Mouse (Mus musculus) cerebellum, postnatal 4 days (tissue): ENCODE measurements at regions not wholly inside any gene's neighbourhood (a gene's known extent, or its start where the extent isn't known, plus 50 kb on each side); places are given as distances from the start of the nearest gene placed in this dataset.
A peak's percentile ranks its signal among the peaks of the same experiment; 100 is the strongest.

Experiments used
- DNase-seq, 2 experiments: peaks; one replicate each; pipeline ENCODE4 v3.0.0; 2022; ENCODE audit warnings: low spot score in 2 of 2, mixed read lengths in 1 of 2

DNA sequence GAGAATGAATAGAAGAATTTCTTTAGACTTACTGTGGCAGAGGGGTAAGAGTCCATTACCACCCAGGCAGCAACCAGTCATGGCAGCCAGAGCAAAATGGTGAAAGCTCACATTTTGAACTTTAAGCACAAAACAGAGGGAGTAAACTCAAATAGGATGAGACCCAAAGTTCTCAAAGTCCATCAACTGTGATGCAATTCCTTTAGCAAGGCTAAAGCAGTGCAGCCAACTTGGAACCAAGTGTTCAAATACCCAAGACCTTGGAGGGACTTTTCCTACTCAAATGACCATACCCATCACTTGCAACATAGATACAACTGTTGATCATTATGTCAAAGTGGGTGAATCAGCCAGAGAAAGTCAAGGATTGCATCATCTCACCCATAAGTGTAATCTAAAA, 380.1 kb downstream of the Hace1 start:
- no peak for DNase-seq

DNA sequence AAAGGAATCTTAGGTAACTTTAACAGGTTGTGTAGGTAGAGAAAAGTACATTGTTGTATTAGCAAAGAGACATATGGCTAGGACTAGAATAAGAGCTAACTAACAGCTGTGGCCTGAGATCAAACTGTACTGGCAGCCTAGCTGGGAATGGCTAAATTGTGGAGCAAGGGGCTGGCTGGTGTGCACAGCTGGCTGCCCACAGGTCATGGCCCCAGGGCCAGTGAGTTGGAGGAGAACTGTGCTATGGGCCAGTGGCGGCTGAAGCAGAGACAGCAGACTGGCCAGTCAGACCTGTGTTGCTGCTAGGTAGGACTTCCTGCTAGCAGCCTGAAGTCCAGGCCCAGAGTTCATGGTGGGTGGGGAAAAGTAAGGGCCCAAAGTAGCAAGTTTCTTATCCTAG, 394.6 kb downstream of the Hace1 start:
- no peak for DNase-seq

DNA sequence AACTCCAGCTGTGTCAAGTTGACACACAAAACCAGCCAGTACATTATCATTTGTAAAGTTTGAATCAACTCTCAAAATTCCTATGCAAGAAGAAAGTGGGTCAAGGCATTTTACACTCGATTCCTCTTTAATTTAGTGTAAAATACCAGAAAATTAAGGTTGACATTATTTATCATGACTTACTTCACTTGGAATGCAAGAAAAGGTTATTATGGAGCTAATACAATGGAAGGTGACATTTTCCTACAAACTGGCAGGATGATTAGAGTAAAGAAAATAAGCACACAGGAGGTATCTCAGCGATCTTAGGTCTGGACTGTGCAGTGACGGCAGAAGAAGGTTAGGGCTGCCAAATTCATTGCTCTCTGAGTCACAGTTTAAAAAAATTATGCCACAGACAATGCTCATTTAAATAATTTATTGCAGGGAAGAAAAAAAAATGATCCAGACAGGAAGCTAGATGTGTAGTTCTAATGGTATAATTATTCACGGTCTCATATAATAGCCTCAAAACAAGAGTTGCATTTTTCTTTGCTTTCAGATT, 405.2 kb downstream of the Hace1 start:
- no peak for DNase-seq

DNA sequence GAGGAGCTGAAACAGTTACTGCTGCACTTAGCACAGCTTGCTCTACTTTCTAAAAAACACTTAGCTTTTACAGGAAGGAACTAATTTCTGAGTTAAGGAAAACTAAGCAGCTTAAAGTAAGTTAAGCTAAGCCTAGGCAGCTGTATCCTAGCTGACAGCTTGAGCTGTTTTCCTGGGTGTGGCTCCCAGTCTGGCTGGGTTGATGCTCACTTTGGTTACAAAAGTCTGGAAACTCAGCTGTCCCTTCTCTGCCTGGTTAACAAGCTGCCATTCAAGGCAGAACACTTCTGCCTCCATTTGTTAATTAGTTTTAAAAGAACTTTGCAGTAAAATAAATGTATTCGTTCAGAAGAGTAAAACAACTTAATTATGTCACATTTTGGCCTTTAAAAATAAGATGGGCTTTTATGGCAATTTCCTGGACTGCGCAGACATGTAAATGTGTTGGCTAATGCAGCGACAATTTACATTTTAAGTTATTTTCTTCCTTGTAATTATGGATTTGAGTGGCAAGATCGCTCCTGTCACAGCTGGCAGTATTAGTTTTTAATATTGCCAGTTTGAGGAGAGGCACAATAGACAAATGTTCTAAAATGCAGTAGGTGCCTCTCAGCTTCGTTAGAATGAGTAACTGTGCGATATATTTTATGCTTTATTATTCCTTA, 406.2 kb downstream of the Hace1 start:
- no peak for DNase-seq

DNA sequence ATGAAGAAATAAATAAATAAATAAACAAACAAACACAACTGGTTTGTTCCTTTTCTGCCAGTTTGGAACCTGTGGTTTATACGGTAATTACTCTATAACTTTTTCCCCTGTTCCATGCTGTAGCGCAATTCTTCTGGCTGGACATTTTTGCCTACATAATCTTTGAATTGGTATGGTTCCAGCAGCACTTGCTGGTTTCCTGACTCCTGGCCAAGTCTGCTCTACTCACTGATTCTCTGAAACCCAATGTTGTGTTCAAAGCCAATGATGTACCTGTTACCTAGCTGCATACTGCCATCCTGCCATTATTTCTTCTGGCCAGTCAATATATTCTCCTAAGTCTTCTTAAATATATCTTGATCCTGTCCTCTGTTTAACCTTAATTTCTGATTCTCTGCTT, 408.7 kb downstream of the Hace1 start:
- DNase-seq = peak in 1 of 2 experiments; percentile 4

DNA sequence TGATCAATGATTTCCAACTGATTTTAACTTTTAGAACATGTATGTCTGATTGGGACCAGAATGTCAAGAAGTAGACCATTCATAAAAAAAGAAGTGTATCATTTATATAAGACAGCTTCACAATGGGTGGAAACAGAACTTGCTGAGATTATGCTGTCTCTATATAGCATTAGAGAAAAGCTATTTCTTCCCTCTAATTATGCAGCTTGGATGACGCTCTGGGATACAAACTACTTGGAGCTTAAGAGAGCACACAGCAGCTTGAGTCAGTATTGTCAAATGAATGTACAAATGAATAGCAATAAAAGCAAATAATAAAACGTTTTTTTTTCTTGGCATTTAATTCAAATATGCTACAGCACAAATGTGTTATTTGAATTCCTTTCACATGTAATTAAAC, 428.7 kb downstream of the Hace1 start:
- DNase-seq = no peak

DNA sequence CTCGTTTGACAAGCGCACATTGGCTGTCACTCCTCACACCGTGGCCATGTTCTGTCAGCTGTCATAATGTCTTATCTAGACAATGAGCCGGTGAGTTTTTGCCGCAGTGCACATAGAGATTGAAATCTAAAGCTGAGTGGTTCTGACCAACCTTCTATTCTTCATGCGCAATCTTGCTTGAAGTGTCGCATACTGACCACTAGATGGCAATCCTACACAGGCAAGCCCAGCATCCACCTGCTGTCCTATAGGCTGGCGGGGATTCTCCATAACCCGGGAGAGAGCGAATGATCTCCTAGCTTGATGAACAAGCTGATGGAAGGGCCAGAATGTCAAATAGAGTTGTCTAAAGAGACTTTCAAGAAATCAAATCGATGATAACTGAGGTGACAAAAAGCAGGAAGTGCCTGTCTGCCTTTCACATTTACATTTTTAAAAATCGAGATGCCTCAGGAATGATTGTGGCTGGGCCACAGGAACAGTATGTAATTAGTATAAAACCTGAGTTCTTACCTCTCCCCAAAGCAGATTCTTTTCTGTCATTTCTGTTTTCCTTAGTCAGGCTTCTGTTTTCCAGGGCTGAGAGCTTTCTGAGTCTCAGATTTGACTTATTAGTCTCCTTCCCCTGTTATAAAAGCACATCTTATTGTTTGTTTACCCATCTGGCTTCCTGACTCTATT, 434.4 kb downstream of the Hace1 start:
- DNase-seq = peak; percentile 24 to 60

DNA sequence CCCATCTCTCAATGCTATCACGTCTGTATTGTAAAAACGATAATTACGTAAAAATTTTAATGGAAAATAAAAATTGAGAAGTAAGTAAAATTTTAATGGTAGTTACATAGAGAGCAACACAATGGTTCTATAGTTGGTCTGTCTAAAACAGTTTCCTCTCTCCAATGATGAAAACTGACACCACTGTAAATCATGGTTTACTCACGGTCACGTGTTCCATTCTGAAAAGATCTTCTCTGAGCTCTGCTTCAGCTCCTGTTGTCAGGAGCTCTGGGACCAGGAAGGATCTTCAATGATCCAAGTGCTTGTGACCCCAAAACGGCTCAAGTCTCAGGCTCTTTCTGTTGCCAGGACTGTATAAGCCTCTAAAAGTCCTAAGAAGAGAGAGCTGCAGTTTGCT, 435.0 kb downstream of the Hace1 start:
- DNase-seq = no peak

DNA sequence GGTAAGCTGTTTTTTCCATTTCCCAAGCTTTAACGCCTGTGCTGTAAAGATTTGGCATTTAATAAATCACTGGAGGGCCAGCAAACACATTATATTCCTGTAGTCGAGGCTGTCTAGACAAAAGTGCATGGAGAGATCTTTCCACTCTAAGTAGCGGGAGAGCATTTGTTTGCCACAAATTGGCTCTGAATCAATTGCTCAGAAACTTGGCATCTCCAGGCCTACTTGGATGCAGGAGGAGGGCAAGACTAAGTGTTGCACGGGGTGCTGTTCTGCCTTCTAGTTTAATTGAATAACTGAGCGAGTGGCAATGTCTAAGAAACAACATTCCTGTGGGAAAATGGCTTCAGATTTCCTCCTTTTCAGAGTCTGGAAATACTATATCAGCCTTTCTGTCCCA, 438.7 kb downstream of the Hace1 start:
- peak in 1 of 2 experiments; percentile 33 for DNase-seq

DNA sequence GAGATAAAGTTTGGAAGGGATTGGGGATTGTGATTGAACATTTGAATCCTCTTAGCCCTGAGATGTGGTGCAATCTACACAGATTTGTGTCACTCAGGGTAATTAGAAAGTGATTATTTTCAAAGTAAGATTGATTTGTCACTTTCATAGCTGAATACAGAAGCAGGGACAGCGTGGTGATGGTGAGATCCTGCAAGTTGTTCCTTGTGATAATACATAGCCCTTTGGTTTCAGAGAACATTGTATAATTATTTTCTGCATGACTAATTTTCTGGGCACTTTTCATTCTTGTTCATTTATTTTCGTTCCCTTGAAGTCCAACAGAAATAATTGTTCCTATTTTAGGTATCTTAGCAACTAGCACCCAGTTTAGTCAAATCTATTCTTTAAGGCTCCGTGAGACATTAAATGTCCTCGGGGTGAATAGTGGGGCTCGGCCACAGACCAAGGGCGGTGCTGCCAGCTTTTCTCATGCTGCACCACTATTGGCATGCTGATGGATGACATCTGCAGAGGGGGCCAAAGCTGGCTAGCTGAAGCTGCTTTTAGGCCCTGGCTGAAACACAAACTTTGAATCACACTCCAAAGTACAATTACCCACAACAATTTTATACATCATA, 468.0 kb downstream of the Hace1 start:
- DNase-seq = peak in 1 of 2 experiments; percentile 19

DNA sequence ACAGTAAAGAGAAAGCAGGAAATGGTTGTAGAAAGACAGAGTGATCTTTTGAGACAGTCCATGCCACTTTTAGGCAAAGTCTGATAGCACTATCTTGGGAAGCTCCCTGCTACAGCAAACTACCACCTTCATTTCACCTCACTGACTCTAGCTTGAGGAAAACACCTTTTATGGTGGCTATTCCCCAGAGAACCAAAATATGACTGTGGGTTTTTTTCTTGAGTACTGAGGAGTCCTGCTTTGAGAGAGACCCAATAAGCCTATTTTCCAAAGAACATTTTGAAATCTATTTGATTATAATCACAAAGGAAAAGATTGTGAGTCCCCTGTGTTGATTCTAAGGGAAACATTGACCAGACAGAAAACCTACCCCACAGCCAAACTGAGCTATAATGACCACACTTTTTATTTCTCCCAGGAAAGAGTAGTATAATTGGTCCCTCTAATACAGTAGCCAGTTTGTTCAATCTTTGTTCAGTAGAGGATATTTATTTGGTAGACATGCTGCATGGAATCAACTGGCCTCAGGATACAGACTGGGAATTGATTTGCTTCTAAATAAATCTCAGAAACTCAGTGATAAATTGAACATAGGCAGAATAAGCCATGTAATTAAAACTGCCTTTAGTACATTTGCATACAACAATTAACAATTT, 468.6 kb downstream of the Hace1 start:
- DNase-seq = no peak

DNA sequence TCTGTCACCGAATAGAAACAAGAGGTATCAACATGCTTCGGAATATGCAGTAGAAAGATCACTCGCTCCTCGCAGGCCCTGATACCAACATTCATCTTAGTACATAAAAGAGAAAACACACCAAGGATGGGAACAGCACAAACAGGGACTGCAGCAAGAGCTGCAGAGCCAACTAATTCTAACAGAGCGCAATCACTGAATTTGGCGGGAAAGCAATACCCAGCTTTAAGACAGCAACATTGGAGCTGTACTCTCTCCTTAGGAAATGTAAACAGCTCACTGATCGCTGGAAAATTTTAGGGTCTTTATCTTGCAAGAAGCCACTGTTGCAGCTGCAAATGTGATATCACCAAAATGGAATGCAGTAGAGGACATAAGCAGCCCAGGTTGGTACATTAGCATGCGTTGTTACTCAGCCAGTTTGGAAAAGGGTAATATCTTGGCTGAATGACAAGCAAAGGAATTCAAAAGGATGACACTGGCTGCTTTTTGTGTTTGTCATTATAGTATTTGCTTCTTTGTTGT, 469.3 kb downstream of the Hace1 start:
- DNase-seq = no peak

DNA sequence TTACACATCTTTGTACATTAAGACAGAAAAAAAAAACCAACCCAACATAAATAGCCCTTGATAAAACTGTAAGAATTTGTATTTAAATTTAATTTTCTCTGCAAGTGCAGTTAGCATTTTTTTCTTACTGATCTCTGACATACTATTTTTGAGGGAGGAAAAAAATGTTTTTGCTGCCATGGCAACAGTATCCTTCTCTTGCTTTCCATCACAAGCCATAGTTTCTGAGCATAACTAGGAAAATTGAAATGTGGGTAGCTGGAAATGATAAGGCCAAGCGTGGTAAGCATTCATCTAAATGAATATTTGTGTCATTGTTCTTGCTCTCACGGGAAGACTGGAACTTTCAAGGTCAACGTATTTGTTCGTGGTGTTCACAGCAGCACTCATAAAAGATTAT, 470.0 kb downstream of the Hace1 start:
- DNase-seq = no peak

DNA sequence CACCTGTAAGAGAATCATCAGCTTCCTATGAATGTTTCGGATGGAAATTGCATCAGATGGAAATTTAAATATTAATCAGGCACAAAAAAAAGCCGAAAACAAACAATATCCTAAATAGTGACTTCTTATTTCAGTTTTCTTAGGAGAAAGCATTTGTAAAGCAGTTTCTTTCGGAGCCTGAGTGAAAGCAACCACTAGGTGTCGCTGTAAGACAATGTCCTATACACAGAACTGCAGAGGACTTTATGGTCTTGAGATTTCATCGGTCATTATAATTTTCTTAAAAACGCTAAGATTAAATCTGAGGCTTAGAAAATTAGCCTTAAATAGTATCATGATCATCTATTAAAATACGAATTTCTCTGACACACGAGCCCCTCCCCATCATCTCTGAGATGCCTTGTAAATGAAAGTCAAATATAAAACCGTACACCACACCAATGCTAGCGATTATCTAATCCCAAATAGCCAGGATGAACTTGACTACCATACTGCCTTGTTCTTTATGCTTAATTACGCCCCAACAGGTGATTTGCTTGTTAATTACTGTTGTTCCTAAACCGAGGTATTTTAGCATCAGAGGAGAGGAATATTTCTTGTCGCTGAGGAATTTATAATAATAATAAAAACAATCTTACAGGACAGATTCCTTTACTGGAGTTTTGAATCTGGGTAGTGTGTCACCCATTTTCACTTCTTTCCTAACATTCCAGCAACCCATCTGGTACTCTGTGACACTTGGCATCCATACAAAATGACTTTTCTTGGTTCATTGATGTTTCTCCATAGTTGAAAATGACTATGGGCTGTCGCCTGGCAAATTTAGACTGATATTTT, 480.0 kb downstream of the Hace1 start:
- DNase-seq = peak; percentile 33 to 73

DNA sequence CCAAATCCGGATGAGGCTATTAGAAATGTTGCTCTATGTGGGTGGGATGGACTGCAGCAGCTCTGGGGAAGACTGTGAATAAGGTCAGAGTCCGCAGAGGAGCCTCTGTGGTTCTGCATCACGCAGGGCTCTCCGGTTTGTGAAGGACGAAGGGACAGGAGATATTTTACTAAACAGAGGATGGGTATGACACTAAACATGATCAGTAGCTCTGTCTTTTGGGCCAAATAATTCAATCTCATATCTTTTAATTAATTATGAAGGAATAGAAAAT, 480.5 kb downstream of the Hace1 start:
- DNase-seq = no peak

DNA sequence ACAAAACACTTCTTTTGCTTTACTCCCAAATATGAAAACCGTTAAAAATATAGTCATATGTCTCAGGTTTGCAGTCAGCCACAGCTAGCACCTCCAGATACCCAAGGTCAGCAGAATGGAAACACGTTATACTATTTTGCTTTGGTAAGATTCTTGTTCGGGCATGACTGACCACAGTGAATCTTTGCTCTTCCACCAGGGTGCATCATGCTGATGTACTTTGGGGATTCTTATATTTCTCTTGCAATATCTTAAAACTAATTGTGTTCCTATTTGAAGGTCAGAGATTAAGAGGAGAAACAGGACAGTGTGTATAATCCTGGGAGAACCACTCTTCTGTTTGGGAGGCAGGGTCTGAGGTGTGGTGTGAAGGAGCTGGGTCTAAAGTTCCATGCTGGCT, 481.7 kb downstream of the Hace1 start:
- DNase-seq = no peak

DNA sequence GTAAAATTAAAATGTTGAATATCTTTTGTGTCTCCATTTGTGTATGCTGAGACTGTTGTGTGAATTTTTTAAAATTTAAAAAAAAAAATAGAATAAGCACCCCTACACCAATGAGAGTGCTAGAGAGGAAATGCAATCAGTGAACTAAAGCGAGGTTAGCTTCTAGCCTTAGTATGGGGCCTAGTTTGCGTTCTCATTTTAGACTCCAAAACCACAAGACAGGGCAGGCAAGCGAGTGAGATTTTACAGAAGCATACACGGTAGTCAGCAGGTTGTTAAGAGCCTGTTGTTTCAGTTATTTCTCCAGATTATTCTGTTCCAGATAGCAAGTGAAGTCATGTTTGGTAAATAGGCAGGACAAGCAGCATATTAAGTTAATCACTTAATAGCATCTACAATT, 486.2 kb downstream of the Hace1 start:
- DNase-seq = no peak

DNA sequence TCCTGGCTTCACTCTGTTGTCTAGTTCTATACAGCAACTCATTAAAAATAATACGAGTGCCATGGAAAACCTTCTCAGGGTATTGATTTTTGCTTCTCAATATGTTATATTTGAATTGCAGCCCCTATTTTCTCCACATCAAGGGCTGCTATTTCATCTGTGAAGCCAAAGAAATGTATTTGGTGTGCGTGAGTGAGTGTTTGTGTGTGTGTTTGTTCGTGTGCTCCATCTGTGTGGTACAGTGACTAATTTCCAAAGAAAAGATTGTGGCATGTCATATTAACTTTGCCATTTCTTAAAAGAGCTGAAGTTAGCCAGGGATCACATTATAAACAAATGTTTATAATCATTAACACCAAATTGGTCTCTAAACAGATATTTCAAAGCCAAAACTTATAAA, 493.1 kb downstream of the Hace1 start:
- no peak for DNase-seq

DNA sequence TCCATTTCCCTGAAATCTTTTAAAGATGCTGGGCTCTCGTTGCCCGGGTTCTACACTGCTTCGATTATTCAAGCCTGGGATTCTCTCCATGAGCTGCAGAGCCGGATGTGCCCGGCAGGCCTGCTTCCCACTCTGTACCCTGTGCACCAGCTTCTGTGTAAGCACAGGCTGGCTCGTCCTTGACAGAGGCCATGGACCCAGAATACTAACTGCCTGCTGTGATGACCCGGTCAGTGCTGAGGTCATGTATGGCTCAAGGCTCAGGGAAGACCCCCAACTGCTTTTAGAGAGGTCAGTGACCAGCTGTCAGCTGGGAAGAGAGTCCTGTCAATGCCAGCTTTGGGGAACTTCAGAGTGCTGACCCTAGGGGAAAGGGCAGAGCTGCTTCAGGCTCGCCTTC, 493.6 kb downstream of the Hace1 start:
- DNase-seq = no peak

DNA sequence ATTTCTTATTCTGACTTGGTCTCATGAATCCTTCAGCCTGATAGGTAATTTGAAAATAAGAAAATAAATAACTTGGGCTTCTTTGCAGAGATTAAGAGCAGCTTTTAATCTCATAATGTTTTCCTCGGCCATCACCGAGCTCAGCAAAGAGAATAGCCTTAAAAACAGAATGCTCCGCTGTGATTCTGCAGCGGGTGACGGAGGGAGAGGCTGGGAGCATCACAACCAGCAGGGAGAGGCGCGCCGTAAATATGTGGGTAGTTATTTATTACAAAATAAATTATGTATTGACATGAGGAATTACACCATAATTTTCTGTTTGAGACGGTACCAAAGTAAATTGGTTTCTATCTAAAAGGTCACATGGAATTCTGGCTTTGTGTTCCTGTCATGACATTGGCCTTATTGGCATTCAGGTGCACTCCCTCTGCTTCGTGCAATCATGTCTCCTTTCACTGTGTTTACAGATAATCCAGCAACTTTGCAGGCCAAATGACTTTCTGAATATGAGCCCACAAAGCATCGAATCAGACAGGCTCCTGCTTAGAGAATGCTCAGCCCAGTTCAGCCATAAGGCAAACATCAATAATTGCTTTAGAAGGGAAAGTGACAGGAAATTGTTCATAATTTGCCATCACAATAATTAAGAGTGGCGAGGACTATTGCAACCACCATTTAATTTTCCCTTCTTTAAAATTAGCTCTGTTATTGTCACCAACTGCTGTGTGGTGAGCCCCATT, 494.4 kb downstream of the Hace1 start:
- no peak for DNase-seq
